Mouse (Mus musculus) heart, postnatal 0 days (tissue): ENCODE measurements around the gene Gba2.

Source experiments
- CTCF ChIP-seq: IDR thresholded peaks from 2 replicates; pipeline ENCODE4 v1.5.1; 2016; ENCODE audit warnings: antibody characterized with exemption, control low read depth, low read depth
- EP300 ChIP-seq: IDR thresholded peaks from 2 replicates; pipeline ENCODE4 v1.6.1; 2016; ENCODE audit warnings: antibody characterized with exemption, low read depth

GRCm38 (mm10) chr4:43620146-43620778 is 41.6 kb upstream of the Gba2 start:
- TF ChIP-seq CTCF (no peak), EP300 (no peak)
